Mouse (Mus musculus) liver, postnatal 0 days (tissue): ENCODE measurements around the gene Cul9.
"Not testable (repeated sequence)": the region's sequence is repeated elsewhere in the genome, so short reads cannot be mapped to it uniquely, and the experiment has no call there.

Experiments used
- CTCF ChIP-seq: sonication (generic); IDR thresholded peaks from 2 replicates; pipeline ENCODE4 v1.5.1; 2016; ENCODE audit warnings: antibody characterized with exemption, low read depth
- EP300 ChIP-seq: IDR thresholded peaks from 2 replicates; pipeline ENCODE4 v1.6.1; 2016; ENCODE audit warnings: antibody characterized with exemption, low read depth, mild to moderate bottlenecking

GRCm38 (mm10) chr17:46496081-46496480, 50.1 kb downstream of the Cul9 start:
- not testable (repeated sequence) for TF ChIP-seq CTCF, EP300
